ENCODE assay signal across 1 mouse cellular context in the genomic region with DNA sequence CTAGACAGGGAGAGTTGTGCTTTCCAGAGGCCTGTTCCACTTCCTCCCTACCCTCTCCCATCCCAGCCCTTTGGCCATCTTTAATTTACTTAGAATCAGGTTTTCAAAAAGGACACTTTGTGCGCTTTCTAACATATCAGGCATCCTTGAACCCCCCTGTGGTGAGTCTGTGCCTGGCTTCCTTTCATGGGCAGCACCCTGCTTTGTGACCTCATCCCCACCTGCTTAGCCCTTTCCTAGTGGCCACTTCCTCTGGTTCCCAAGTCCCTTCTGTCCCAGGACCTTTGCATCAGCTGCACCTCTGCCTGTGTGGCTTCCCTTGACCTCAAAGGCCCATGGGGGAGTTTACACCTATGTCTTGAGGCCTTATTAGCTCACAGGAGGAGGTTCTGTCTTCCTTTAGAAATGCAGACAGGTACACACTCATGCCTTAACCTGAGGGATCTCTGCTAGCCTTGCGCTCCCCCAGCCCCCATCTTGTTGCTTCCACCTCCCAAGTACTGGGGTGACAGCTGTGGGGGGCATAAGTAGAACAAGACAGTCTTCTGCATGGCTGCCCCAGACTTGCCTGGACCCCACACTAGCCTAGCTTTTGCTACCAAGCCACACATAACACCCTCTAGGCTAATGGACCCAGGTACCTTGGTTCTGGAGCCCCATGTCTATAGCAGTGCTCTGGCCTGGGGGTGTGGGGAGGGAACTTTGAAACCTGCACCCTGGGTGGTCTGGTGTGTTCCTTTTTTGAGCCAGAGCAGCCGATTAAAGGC.
TF ChIP-seq lines count a peak whose summit lies in the region.

No protein-coding gene starts in this region.

TF ChIP-seq in MEL, 35 proteins besides CTCF, POLR2A, EP300 and RAD21:
- no peak for TF ChIP-seq ELF1 (IDR thresholded peaks at IDR 0.05; ENCODE audit: low read depth, low read length)
- TF ChIP-seq ZMIZ1 (IDR thresholded peaks at IDR 0.05; ENCODE audit: low read depth, low read length): no peak
- TF ChIP-seq CHD2 (IDR thresholded peaks at IDR 0.05; ENCODE audit: low read length): no peak
- no peak for TF ChIP-seq MYC (IDR thresholded peaks at IDR 0.05; ENCODE audit: low read depth, low read length)
- TF ChIP-seq GABPA (IDR thresholded peaks at IDR 0.05; ENCODE audit: low read depth, low read length): no peak
- no peak for TF ChIP-seq ETS1 (IDR thresholded peaks at IDR 0.05; ENCODE audit: low read depth, low read length)
- no peak for TF ChIP-seq POLR2AphosphoS5 (IDR thresholded peaks at IDR 0.05; ENCODE audit: borderline replicate concordance, low read depth, low read length)
- TF ChIP-seq KAT2A (conservative IDR thresholded peaks at IDR 0.05; ENCODE audit: low read depth, low read length): no peak
- no peak for TF ChIP-seq MAZ (IDR thresholded peaks at IDR 0.05; ENCODE audit: low read depth, low read length)
- TF ChIP-seq USF2 (IDR thresholded peaks at IDR 0.05; ENCODE audit: borderline replicate concordance in 1 of 2, insufficient read depth in 1 of 2, low read depth in 1 of 2, low read length in 2 of 2): no peak
- no peak for TF ChIP-seq GATA1 (IDR thresholded peaks at IDR 0.05; ENCODE audit: low read depth, low read length)
- no peak for TF ChIP-seq SMC3 (IDR thresholded peaks at IDR 0.05; ENCODE audit: low read depth, low read length)
- TF ChIP-seq POLR2AphosphoS2 (IDR thresholded peaks at IDR 0.05; ENCODE audit: low read length): no peak
- TF ChIP-seq NELFE (IDR thresholded peaks at IDR 0.05; ENCODE audit: low read depth, low read length): no peak
- no peak for TF ChIP-seq CHD1 (IDR thresholded peaks at IDR 0.05; ENCODE audit: low read depth, low read length)
- no peak for TF ChIP-seq TCF12 (IDR thresholded peaks at IDR 0.05; ENCODE audit: low read depth, low read length)
- no peak for TF ChIP-seq MAX (IDR thresholded peaks at IDR 0.05; ENCODE audit: low read length)
- TF ChIP-seq HCFC1 (IDR thresholded peaks at IDR 0.05; ENCODE audit: low read depth, low read length): no peak
- TF ChIP-seq SIN3A (IDR thresholded peaks at IDR 0.05; ENCODE audit: low read length): no peak
- TF ChIP-seq ZKSCAN1 (IDR thresholded peaks at IDR 0.05; ENCODE audit: low read depth, low read length): no peak
